Mouse (Mus musculus) cerebellum, postnatal 14 days (tissue): ENCODE results near the gene Thrsp.

Experiments
- DNase-seq, 2 experiments: peaks; one replicate each; pipeline ENCODE4 v3.0.0; 2021; ENCODE audit warnings: mixed read lengths in 2 of 2

Gene Thrsp

GRCm38 (mm10) chr7:97375101-97375500 is 42.4 kb downstream of the Thrsp start:
- DNase-seq: no peak

GRCm38 (mm10) chr7:97365887-97366286 is 51.6 kb downstream of the Thrsp start:
- DNase-seq: no peak
